Mouse (Mus musculus) natural killer cell, adult 2 months (primary cell): ENCODE measurements around the gene Ldlrad3.

Experiments used
- DNase-seq, 2 experiments: peaks; one replicate each; pipeline ENCODE4 v3.0.0; 2022; ENCODE audit warnings: low spot score in 2 of 2

The Ldlrad3 gene

DNA sequence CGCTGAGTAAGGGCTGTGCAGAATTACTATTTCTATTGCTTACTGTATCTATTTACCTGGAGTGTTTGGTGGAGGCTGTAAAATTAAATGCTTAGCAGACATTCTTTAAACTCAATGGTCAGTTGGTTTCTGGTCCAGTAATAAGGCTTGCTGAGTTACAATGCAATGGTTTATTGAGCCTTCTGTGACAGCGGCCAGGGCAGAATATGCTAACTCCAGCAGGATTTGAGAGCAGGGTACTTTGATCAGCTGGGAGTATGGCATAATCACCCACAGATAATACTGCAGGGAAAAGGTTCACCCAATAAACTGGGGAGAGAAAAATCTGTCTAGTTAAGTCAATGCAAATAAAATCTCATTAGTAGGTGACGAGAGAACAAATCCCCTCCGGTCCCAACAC, 220.2 kb downstream of the Ldlrad3 start:
- no peak for DNase-seq

DNA sequence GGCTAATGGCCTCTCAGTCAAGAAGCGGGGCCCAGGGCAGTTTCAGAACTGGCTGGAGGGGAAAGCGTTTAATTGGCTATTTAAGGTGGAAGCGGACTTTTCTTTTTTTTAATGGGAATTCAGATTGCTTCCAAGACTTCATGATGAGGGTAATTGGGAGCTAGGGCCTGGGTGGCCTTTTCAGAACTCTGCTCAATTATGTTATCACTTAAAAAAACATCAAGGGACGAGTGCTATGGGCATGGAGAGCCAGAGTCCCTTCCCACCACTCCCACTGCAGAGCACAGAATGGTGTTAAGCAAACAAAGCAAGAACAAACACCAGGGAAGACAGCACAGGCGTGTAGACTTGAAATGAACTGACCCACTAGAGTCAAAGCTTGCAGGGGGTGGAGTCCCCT, 220.7 kb downstream of the Ldlrad3 start:
- DNase-seq = no peak

GRCm38 (mm10) chr2:101963367-101963766, 222.8 kb downstream of the Ldlrad3 start:
- DNase-seq = no peak

DNA sequence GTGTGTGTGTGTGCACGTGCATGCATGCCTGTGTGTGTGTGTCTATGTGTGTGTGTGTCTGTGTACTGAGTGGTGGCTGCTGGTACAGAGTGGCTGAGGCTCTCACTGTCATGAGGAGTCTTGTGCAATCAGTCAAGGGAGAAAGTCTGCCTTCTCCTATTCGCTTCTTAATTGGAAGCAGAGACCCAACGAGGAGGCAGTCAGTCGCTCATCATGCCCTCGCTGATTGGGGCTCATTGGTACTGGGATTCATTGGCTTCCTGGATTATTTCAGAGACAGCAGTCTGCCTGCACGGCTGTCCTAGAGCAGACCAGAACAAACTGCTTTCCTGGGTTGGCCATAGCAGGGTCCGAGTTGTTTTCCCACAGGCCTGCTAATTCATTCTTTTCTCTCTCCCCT, 223.8 kb downstream of the Ldlrad3 start:
- no peak for DNase-seq

- no peak for DNase-seq
These were observed 224.8 kb downstream of the Ldlrad3 start for GRCm38 (mm10) chr2:101961391-101961790.

DNA sequence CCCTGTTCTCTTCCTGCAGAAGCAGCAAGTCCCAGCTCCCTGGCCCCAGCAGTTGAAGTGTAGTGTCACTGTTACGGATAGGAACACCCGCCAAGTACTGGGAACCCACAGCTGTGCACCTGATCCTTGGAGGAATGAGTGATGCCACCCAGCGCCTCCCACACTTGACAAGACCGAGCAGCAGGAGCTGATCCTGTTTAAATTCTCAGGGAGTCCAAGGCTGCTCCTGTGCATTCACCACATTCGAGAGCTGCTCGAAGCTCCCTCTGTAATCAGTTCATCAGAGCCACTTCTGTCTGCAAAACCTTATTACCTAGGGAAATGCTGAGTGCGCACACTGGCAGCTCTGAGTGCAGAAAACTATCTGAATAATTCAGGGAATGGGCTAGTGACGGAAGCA, 225.5 kb downstream of the Ldlrad3 start:
- DNase-seq = no peak

DNA sequence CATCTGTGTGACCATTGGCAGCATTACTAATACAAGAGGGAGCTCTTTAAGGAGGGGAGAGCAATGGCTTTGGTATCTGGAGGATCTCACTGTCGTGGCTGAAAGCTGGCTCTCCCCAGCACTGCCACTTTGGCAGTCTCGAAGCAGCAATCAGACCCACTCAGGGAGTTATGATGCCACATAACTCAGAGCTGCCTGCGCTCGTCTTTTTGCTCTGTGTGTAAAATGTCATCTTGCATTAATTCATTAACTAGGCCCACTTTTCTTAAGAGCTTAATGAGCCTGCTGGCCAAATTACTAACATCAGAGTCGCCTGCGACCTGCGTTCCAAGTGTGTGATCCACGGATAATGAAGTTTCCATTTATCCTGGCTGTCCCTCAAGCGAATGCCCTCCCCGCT, 230.1 kb downstream of the Ldlrad3 start:
- DNase-seq = no peak

DNA sequence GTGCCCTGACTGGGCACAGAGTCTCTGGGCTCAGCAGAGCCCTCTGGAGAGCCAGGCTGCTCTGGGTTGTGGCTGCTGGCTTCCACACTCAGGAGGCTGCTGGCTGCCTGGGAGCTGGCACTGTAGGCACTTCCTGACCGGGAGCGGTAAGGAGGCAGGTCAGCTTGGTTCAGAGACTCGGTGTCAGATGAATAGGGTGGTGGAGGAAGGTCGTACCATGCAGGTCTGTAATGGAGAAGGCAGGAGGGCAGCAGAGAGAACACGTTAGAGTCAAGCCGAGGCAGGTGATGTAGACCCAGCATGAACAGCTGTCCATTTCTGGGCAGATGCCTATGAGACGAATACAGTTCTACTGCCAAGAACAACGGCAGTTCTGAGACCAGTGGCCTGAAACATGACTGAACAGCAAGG, 233.2 kb downstream of the Ldlrad3 start:
- DNase-seq = no peak

DNA sequence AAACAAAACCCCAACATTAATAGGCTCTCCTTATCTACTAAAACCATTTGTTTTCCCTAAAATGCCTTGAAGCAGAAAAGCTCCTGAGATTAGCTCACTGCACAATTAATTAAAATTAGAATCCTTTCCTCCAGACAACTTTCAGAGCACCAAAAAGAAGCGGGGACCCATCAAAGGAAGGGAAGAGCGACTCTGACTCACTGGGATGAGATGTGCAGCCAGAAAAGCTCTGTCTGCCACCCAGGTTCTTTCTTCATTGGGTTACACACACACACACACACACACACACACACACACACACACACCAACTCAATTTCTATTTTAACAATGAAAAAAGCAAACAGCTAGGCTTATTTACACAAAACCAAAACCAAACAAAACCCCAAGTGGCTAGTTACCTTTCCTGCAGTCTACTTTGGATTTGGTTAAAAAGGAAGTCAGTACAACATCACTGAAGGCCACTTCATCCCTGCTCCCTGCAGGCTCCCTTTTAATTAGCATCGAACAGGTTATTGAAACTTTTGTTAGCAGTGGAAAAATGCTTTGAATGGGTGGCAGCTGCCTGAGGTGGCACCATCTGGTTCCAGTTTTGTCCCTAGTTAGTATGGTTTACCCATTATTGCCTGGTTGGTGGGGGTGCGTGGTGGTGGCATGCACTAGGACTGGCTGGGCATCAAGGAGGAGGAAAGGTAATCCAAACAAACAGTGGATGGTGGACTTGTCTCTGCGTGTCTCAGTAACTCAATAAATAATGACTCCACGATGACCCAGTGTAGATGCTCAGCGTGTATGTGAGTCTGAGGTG, 235.3 kb downstream of the Ldlrad3 start:
- DNase-seq = no peak

- no peak for DNase-seq
These were observed 251.2 kb downstream of the Ldlrad3 start for GRCm38 (mm10) chr2:101935006-101935405.

GRCm38 (mm10) chr2:101933301-101933700, 252.9 kb downstream of the Ldlrad3 start:
- DNase-seq = no peak

DNA sequence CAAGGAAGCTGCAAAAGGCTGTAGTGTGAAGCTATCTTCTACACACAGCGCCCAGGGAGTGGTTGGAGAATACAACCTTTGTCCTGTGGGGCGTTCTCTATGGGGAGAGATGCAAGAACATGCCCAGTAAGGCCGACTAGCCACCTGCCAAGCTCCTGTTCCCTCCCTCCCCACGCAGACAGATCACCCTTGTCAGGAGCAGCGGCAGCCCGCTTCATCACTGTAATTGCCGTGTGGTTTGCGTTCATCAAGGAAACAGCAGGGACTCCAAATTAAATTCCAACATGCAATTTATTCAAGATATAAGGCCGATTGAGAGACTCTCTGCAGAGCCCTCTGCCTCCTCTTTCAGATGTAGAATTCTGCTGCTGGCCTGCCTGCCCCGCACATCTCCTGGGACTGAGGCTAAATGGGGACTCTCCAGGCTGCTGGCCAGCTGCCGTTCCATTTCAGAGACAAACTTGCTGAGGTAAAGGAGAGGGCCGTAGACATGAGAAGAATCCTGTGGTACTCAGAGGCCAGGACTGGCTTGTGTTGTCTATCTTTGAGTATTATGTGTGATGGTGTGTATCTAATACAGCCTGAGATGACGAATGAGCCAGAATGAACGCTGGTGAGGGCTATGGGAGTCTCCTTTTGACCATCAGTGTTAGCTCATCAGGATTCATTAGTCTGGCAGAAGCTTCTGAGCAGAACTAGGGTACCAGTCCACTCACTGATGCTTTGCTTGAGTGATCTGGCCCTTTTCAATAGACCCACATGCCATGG, 253.8 kb downstream of the Ldlrad3 start:
- DNase-seq = no peak

- DNase-seq = no peak
These were observed 260.5 kb downstream of the Ldlrad3 start for GRCm38 (mm10) chr2:101925591-101926188.

- DNase-seq = no peak
These were observed 261.0 kb downstream of the Ldlrad3 start for GRCm38 (mm10) chr2:101925183-101925582.

- no peak for DNase-seq
These were observed 263.0 kb downstream of the Ldlrad3 start for GRCm38 (mm10) chr2:101923181-101923580.

DNA sequence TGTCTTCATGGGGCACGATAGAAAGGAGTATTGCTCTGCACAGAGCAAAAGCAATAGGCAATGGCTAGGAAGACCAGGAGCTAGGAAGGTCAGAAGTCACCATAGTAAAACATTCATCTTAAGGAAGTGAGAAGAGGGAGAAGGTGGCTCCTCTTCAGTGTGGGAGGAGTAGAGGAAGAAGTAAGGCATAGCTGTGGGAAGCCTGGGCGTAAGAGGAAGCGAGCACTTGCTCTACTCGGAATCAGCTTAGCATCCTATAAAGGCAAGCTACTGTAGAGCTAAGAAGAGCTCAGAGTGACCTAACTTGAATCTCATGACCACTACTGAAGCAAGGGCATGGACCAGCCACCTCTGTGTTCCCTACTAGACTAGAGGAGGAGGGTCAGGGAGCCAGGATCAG, 263.9 kb downstream of the Ldlrad3 start:
- DNase-seq = no peak

GRCm38 (mm10) chr2:101920136-101920554, 266.0 kb downstream of the Ldlrad3 start:
- DNase-seq = no peak

DNA sequence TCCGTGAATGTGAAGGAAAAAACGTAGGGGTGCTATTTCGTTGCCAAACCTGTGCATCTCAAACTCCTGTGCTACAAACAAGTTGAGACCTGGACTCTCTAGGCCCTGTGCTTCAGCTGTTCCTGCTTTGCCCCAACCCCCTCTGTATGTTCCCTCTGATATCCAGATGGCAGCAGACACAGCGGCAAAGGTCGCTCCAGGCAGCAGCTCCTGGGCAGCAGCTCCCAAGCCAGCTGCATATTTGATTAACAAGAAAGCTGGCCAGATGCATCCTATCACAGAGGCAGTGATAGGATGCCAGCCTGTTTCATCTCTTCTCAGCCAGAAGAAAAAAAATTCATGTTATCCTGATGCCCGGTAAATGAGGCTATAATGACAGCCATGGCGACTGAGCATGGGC, 267.7 kb downstream of the Ldlrad3 start:
- no peak for DNase-seq

GRCm38 (mm10) chr2:101909326-101910080, 276.7 kb downstream of the Ldlrad3 start:
- no peak for DNase-seq

GRCm38 (mm10) chr2:101908773-101909172, 277.4 kb downstream of the Ldlrad3 start:
- DNase-seq = no peak

DNA sequence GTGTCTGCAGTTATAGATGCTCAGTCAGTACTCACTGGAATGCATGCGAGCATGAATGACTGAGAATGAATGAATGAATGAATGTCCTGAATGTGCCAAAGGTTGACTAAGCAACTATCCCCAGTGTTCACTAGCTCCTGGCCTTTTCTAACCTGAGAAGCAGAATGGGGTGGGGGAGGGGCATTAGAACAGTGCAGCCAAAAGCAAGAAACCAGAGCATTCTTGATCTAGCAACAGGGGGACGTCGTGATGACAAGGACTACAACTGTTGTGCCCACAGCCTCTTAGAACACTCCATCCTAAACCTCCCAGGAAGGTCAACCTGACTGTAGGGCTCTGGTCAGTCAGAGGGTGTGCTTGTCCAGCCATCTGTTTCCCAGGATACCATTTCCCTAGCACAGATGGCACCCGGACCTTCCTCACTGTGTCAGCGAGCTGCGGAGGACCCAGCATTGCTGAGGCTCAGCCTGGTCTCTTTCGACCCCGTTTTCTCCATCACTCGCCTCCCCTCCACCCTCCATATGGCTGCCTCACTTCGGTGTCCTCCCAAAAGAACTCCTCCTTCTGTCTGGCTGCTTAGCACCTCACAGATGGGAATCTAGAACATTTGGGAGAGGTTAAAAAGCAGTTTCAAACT, 278.7 kb downstream of the Ldlrad3 start:
- DNase-seq = no peak

- no peak for DNase-seq
These were observed 279.9 kb downstream of the Ldlrad3 start for GRCm38 (mm10) chr2:101906379-101906690.
